Mouse (Mus musculus): ENCODE results near the gene Smchd1.
A peak's percentile ranks its signal among the peaks of the same experiment; 100 is the strongest.
"Not testable (repeated sequence)": the region's sequence is repeated elsewhere in the genome, so short reads cannot be mapped to it uniquely, and the experiment has no call there.

The Smchd1 gene

GRCm38 (mm10) chr17:71474762-71475704, at the start of gene Smchd1:
Gene Smchd1, minus strand, starts transcription at chr17:71475343.
- DNase-seq: peak; percentile 90 to 92

- DNase-seq: no peak
Measured at GRCm38 (mm10) chr17:71510297-71510696, 35.2 kb upstream of the Smchd1 start.

DNA sequence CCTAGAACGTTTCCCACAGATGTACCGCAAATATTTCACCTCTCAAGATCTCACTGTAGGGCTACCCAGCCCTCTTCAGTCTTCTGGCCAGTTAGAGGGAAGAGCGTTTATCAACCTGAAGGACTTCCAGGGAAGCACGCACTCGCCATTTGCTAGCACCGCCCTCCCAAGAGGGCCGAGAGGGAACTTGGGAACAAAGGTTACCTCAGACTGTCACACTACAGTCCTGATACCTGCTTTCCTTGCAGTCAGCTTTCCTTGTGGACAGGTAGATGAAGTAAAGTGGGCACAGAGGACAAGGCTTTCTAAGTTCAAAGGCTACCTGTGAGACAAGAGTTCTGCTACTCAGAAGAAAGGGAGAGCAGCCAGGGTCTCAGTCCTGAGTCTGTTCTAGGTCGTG, 31.7 kb upstream of the Smchd1 start:
- DNase-seq: no peak

DNA sequence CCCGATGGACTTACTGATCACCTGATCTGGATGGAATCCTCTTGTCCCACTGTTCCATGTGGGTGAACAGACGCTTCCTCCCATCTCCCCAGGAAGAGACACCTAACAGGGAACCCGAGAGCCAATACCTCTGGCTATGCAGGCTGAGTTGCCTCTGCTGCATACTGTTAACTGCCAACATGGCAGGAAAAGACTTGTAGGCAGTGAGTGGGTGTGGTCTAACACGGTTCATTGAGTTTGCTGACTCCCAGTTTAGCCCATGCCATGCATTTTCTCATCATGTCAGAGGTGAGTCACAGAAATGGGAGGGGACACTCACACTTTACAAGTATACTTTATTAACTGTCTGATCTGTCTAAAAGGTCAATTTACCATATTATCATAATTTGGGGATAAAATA, 20.6 kb upstream of the Smchd1 start:
- DNase-seq: peak; percentile 17 to 24

- DNase-seq: no peak
Measured at GRCm38 (mm10) chr17:71491332-71491686, 16.2 kb upstream of the Smchd1 start.

- no peak for DNase-seq
Measured at GRCm38 (mm10) chr17:71490666-71491331, 15.7 kb upstream of the Smchd1 start.

- peak; percentile 61 to 67 for DNase-seq
Measured at GRCm38 (mm10) chr17:71489703-71490461, 14.7 kb upstream of the Smchd1 start.

- DNase-seq: peak; percentile 74 to 77
Measured at GRCm38 (mm10) chr17:71486231-71486851, 11.2 kb upstream of the Smchd1 start.

DNA sequence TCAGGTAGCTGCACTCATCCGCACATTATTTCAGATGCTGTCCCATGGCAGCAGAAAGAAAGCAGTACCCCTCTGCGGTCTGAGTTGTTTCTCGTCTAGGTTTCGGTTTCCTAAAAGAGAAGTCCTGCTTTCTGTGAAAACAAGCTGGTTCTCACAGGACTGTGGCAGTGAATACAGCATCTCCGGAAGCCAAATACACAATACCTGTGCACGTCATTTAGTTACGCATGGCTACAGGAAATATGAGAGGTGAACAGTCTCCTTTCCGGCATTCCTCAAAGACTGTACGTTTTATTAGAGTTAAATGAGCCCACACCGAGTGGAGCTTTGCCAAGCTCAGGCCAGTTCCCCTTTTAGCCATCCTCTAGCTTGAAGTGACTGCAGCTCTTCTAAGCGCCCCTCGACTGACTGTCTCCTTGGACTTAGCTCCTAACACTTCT, 10.7 kb upstream of the Smchd1 start:
- peak in 1 of 2 experiments; percentile 76 for DNase-seq

DNA sequence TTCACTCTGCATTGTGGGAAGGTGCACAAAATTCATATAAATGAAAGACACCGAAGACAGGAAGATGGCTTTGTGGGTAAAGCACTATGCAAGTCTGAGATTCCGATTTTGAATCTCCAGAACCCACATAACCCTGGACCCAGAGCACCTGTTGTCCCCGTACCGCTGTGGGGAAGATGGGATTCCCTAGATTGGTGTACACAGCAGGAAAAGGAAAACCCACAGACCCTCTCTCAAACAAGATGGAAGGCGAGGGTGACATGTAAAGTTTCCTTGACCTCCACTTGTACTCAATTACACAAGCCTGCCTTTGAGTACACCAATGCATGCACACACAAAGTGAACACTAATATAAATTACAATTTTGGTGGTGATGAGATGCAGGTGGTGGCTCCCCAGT, 9.6 kb upstream of the Smchd1 start:
- no peak for DNase-seq

- no peak for DNase-seq
Measured at GRCm38 (mm10) chr17:71483418-71484060, 8.4 kb upstream of the Smchd1 start.

DNA sequence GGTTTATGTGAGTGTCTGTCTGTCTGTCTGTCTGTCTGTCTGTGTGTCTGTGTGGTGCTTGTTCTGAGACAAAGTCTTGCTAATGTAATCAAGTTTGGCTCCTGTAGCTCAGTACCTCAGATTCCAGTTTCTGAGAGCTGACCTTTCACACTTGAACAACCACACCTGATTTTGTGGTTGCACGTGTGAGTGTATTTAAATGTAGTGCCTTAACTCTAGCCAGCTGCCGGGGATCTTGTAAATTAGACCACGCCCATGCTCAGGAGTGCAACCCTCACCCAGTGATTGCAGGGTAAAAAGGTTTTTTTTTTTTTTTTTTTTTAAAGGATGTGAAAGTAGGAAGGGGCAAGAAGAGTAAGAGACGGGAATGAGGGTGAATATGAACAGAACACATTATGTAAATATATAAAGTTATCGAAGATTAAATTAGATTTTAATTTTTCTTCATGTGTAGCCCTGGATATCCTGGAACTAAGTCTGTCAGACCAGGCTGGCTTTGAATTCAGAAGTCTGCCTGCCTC, 4.3 kb upstream of the Smchd1 start:
- DNase-seq: peak; percentile 66 to 68

- DNase-seq: no peak
Measured at GRCm38 (mm10) chr17:71477481-71477880, 2.3 kb upstream of the Smchd1 start.

GRCm38 (mm10) chr17:71476346-71477020, 1.3 kb upstream of the Smchd1 start:
- DNase-seq: no peak

DNA sequence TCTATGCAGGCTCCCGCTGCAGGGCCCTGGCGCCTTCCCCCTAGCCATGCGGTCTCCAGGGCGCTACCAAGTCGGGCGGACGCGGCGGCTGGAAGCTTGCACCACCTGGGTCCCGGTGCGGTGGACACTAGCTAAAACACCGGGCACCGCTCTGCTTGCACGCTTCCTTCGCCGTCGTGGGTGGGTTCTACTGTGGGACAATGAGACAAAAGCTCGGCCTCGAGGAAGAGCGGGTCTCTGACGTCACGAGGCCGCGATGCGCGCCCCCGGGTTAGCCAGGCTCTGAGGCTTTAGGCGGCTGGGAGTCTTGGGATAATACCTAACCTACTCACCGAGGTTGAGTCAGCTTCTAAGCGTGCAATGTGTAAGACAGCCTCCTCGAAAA, 554 bp upstream of the Smchd1 start:
- peak; percentile 71 to 75 for DNase-seq

GRCm38 (mm10) chr17:71474128-71474527, 1.0 kb downstream of the Smchd1 start:
- peak; percentile 14 to 27 for DNase-seq

- no peak for DNase-seq
Measured at GRCm38 (mm10) chr17:71471261-71471660, 3.9 kb downstream of the Smchd1 start.

DNA sequence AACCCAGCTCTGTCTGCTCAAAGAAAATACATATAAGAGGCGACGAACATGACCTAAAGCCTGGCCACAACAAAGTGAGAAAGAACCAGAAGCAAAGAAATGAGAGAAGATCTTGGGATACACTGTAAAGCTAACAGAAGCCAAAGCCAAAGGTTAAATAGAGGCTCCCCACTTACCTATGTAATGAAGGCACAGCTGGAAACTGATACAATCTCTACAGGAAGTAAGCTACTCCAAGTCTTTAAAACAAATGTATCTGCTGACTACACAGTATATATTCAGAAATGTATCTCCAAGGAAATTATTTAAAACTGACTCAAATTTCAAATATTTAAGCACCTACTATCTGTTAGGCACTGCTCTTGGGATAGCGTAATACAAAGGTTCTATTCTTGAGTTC, 14.8 kb downstream of the Smchd1 start:
- no peak for DNase-seq

DNA sequence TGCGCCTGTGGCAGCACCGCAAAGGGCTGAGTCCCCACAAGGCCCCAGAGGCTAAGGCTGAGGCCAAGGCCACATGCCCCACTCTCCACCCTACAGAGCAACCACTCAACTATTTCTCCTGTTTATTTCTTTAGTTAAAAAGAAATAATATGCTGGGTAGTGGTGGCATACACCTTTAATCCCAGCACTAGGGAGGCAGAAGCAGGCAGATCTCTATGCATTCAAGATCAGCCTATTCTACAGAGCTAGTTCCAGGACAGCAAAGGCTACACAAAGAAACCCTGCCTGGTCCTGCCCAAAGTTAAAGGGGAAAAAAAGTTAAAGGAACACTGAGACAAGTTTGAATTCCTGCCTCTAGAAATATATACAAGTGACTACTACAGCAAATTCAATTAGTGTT, 15.3 kb downstream of the Smchd1 start, which contains the start of gene Gm4707:
Gene Gm4707, minus strand, starts transcription at position 101 of the 400 bp plus-strand sequence.
- DNase-seq: no peak

GRCm38 (mm10) chr17:71457361-71457760, 17.8 kb downstream of the Smchd1 start:
- DNase-seq: not testable (repeated sequence)

DNA sequence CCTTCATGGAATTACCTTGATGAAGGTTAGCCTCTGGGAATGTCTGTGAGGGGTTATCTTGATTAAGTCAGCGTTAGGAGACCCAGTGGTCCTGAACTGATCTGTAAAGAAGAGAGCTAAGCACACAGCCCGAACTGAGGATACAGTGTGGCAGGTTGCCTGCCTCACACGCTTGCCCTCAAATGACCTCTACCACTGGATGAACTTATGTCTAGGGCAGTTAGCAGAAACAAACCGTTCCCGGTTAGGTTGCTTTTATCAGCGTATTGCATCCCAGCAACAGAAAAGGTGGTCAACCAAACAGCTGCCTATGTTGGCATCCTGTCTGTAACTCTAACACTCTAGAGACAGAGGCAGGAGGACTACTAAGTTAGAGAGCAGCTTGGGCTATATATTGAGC, 30.0 kb downstream of the Smchd1 start:
- DNase-seq: no peak

Measured in B cell, adult 2 months (primary cell).